Mouse (Mus musculus) testis, adult 2 months (tissue): ENCODE results near the gene Zfp365. TPM values are rescaled to one million over a fixed set of nuclear protein-coding genes. Genes with fewer than 3 reads are reported as not detected.

Source experiments
- H3K27ac ChIP-seq: fragments of 200-500 bp; 2 replicates; pipeline ENCODE4 v1.5.1; 2012; ENCODE audit warnings: low read depth, low read length; ENCODE audit not compliant: control insufficient read depth, insufficient read depth
- H3K27me3 ChIP-seq: fragments of 200-500 bp; 2 replicates; pipeline ENCODE4 v1.6.1; 2012; ENCODE audit warnings: mild to moderate bottlenecking, low read length, moderate library complexity; ENCODE audit not compliant: control insufficient read depth, insufficient read depth
- H3K36me3 ChIP-seq: fragments of 200-500 bp; 2 replicates; pipeline ENCODE4 v1.6.1; 2012; ENCODE audit warnings: mild to moderate bottlenecking, low read length; ENCODE audit not compliant: control insufficient read depth, insufficient read depth
- H3K4me1 ChIP-seq: fragments of 200-500 bp; 2 replicates; pipeline ENCODE4 v1.6.1; 2012; ENCODE audit warnings: low read length; ENCODE audit not compliant: control insufficient read depth, insufficient read depth
- H3K4me3 ChIP-seq: fragments of 200-500 bp; 2 replicates; pipeline ENCODE4 v1.5.1; 2012; ENCODE audit warnings: low read depth, mild to moderate bottlenecking, low read length, moderate library complexity, mixed read lengths; ENCODE audit not compliant: control insufficient read depth
- CTCF ChIP-seq: fragments of 200-500 bp; IDR thresholded peaks from 2 replicates; pipeline ENCODE4 v1.5.1; 2012; ENCODE audit warnings: low read depth, mild to moderate bottlenecking, inconsistent platforms, low read length, moderate library complexity; ENCODE audit not compliant: control insufficient read depth, insufficient read depth, insufficient replicate concordance
- POLR2A ChIP-seq: fragments of 200-500 bp; IDR thresholded peaks from 2 replicates; pipeline ENCODE4 v1.6.1; 2012; ENCODE audit warnings: low read depth, mild to moderate bottlenecking, inconsistent platforms, low read length, moderate library complexity; ENCODE audit not compliant: control insufficient read depth
- polyA plus RNA-seq: library from polyadenylated mRNA; depleted of rRNA; stranded (reverse); fragments of >200 nt; gene quantifications from 2 replicates; pipeline ENCODE4 v1.2.3, GENCODE M21; 2012

Gene Zfp365
- polyA plus RNA-seq, 1 experiment = 0.05 TPM

GRCm38 (mm10) chr10:67921777-67922176 is 9.3 kb upstream of the Zfp365 start:
- TF ChIP-seq POLR2A (no peak), CTCF (no peak)
- Histone ChIP-seq H3K36me3 (no peaks in the 10 kb centered on the region), H3K4me3 (no peak overlapping the region), H3K27ac (no peak overlapping the region), H3K4me1 (peaks cover 10% of the 10 kb centered on the region), H3K27me3 (no peaks in the 10 kb centered on the region)

DNA sequence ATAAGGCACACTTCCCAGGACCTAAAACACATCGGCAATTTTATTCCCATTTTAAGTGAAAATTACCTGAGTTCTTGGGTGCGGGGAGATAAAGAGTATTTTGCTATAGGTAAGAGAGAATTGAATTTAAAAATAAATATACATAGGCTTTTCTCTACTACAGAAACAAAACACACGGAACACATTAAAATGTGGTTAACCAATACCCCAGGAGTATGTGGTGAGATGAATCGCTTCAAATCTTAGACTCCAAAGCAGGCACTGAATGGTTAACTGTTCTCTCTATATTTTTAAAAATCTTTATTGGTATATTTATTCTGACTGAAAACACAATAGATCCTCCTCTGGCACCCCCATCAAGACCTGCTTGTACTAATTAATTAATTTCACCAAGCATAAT is 7.2 kb upstream of the Zfp365 start:
- no peak for TF ChIP-seq CTCF
- TF ChIP-seq POLR2A = no peak
- no peaks in the 10 kb centered on the region for H3K27me3 ChIP-seq
- peaks cover 10% of the 10 kb centered on the region for H3K4me1 ChIP-seq
- H3K36me3 ChIP-seq = no peaks in the 10 kb centered on the region
- no peak overlapping the region for H3K4me3 ChIP-seq
- H3K27ac ChIP-seq = no peak overlapping the region

DNA sequence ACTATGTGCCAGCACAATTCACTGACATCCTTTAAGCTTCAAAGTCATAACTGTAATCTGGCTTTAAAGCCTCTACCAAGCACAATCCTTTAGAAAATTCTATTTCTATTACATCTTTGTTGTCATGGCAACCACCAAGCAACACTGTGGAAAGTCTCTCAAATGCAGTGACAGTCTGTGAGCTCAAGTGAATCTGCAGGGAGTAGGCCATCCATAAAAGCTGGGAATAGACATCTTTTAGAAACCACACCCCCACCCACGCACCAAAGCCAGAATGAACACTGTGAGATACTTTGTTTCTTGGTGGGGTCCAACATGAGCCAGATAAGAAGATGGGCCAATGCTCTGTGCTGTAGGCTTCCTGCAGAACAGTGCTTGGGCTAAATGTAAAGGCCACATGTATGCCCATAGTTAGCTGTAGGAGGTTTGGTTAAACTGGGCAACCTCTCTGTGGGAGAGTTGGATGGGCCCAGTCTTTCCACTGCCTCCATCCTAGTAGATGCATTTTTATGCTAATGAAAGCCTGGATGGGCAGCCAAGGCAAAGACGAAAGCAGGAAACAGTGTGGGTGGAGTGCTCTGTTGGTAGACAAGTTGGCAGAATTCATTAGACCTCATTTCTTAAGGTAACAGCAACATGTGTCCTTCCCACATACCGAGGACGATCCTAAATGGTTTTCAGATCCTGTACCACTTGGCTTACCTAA is 5.9 kb upstream of the Zfp365 start:
- H3K27me3 ChIP-seq = no peaks in the 10 kb centered on the region
- no peaks in the 10 kb centered on the region for H3K36me3 ChIP-seq
- TF ChIP-seq CTCF = no peak
- no peak for TF ChIP-seq POLR2A
- peaks cover 10% of the 10 kb centered on the region for H3K4me1 ChIP-seq
- H3K27ac ChIP-seq = no peak overlapping the region
- H3K4me3 ChIP-seq = peak overlapping the region; percentile 30; the same call in 1 of the 2 replicates

GRCm38 (mm10) chr10:67917356-67917755 is 4.9 kb upstream of the Zfp365 start:
- TF ChIP-seq CTCF = no peak
- peak; percentile 21; the same call in 1 of the 2 replicates for TF ChIP-seq POLR2A
- Histone ChIP-seq H3K36me3 (no peaks in the 10 kb centered on the region), H3K27ac (no peak overlapping the region), H3K4me1 (peaks cover 13% of the 10 kb centered on the region), H3K4me3 (peak overlapping the region; percentile 60), H3K27me3 (peaks cover 1% of the 10 kb centered on the region; the same call in 1 of the 2 replicates)

DNA sequence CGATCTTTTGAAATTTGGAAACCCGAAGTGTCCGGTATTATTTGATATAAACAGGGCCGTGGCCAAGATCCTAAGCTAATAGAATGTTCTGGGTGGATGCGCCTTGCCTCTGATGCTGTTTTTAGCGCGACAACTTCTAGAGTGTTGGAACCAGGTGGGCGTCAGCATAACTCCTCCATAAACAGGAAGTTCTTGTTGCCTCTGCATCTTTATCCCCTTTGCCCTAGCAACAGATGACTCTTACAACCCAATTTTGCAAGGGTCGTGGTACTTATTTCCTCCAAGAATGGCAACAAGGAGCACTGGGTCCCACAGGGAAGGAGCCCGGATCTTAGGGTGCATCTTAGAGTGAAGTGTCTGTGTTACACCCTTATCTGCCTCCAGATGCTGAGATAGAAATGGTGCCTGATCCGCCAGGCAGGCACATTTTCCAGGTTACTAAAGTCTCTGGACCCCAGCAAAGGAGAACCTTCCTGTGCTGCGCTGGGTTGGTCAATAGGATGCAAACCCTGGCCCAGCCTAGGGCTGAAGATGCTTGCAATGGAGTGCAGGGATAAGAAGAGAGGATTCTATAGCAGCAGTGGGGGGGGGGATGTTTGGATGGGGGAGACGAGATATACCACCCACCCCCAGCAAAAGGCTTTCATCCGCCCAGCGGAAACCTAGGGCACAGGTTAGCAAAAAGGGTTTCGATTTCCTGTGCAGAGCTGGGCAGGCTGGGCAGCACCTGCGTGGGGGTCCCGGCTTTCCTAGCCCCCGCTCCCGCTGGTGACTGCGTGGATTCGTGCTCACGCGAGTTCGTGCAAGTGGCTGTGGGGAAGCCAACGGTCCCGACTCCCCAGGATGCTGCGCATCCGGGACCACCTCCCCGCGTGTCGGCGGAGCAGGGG is 770 bp downstream of the Zfp365 start:
- H3K27me3 ChIP-seq = peaks cover 3% of the 10 kb centered on the region; the same call in 1 of the 2 replicates
- peak overlapping the region; percentile 67 for H3K4me3 ChIP-seq
- H3K4me1 ChIP-seq = peaks cover 14% of the 10 kb centered on the region
- no peak for TF ChIP-seq POLR2A
- no peak for TF ChIP-seq CTCF
- no peaks in the 10 kb centered on the region for H3K36me3 ChIP-seq
- no peak overlapping the region for H3K27ac ChIP-seq

DNA sequence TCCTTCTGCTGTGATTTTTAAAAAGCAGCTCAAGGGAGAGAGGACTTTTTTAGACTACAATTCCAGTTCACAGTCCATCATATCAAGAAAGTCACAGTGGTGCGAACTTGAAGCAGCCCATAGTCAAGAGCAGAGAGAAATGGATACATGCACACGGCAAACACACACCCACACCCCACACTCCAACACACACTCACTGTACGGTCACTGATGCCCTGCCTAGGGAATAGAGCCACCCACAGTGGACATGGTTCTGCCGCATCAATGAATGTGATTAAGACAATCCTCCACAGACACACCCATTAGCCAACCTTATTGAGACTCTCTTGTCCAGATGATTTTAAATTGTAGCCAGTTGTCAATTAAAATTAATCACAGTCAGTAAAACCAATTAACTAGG is 4.5 kb downstream of the Zfp365 start:
- Histone ChIP-seq H3K27ac (no peak overlapping the region), H3K4me1 (peaks cover 14% of the 10 kb centered on the region), H3K27me3 (peaks cover 3% of the 10 kb centered on the region; the same call in 1 of the 2 replicates), H3K4me3 (no peak overlapping the region), H3K36me3 (no peaks in the 10 kb centered on the region)
- TF ChIP-seq POLR2A (no peak), CTCF (no peak)

- Histone ChIP-seq H3K4me1 (peaks cover 7% of the 10 kb centered on the region), H3K27me3 (no peaks in the 10 kb centered on the region), H3K36me3 (no peaks in the 10 kb centered on the region), H3K4me3 (no peak overlapping the region), H3K27ac (no peak overlapping the region)
- TF ChIP-seq POLR2A (no peak), CTCF (no peak)
These were observed 5.5 kb downstream of the Zfp365 start for GRCm38 (mm10) chr10:67906926-67907325.
